Mouse (Mus musculus) CD4-positive helper T cell, adult 2 months (primary cell): ENCODE data around the gene Abhd6.

ENCODE experiments used
- DNase-seq: peaks from one replicate; pipeline ENCODE4 v3.0.0-alpha.2; 2012; ENCODE audit warnings: low read depth, missing footprints, low spot score

Abhd6 gene

DNA sequence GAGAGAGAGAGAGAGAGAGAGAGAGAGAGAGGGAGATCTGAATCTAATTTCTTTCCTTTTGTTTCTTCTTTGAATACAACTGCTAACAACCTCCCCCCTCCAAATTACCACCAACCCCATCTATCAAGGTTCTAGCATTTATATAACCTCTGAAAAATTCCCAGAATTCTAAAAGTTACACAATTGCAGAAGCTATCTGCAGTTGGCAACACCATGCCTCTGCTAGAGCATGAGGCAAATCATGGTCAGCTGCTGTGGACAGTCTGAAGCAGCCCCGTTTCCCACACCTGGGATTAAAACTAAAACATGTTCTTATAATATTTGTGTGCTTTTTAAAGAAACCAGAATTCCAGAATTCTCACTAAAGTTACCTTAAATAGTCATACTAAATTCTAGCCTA, 27.1 kb downstream of the Abhd6 start:
- DNase-seq: no peak

DNA sequence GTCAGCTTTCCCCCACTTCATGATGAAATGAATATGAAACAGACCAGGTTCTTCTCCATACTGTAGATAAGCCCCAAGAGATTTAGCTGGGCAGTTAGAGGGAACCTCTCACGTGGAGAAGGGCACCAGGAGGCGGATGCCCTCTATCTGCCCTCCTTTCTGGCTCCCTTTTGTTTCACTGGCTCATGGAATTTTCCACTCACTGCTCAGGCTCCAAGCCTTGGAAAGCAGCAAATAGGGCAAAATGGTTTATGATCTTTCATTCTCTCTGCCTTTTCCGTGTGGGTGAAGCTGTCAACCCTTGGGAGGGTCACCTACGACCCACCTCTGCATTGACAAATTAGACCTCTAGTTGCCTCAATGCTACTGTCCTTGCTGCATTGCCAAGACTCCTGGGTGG, 27.8 kb downstream of the Abhd6 start:
- no peak for DNase-seq

- DNase-seq: no peak
Observed at GRCm38 (mm10) chr14:8032087-8032944, 29.6 kb downstream of the Abhd6 start.

DNA sequence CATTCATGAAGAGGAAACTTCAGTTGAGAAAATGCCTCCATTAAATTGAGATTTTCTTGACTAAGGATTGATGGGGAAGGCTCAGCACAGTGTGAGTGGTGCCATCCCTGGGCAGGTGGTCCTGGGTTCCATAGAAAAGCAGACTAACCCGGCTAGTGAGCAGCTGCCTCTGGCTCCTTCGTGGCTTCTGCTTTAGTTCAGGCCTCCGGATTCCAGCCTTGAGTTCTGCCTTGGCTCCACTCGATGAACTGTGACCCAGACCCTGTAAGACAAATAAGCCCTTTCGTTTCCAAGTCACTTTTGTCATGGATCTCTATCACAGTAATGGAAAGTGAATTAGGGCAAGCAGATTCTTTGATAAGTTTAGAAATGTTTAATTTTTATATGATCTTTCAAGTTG, 31.9 kb downstream of the Abhd6 start:
- no peak for DNase-seq

- DNase-seq: no peak
Observed at GRCm38 (mm10) chr14:8035951-8036350, 33.2 kb downstream of the Abhd6 start.

DNA sequence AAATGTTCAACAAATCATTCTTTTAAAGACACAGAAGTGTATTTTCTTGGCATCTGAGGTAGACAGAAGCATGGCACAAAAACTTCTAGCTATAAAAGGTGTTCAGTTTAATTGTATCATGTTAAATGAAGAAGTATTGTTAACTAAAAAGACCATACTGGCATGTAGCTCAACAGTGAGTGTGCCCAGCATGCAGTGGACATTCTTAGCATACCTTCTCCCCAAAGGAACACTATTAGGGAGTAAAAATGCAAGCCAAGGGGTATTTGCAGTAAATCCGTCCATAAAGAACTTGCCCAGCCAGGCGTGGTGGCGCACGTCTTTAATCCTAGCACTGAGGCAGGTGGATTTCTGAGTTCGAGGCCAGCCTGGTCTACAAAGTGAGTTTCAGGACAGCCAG, 33.7 kb downstream of the Abhd6 start:
- no peak for DNase-seq

GRCm38 (mm10) chr14:8038150-8038549, 35.4 kb downstream of the Abhd6 start:
- no peak for DNase-seq

- DNase-seq: no peak
Observed at GRCm38 (mm10) chr14:8038791-8039448, 36.2 kb downstream of the Abhd6 start.

DNA sequence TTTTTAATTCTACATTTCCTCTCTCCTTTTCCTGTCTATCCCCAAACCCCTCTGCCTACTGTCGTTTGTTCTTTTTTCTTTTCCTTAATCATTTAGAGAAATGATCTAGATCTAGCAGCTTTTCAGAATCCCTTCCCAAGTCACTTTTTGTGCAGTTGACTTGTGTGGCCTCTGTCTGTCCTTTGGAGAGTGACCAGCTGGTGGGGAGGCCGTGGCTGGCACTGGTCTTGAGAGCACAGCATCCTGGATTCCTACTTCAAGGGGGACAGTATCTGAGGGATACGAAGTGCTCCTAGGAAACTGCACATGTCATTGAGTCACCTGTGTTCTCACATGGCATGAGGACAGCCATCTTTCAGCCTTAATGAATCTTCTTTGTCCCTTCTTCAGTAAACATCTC, 37.5 kb downstream of the Abhd6 start:
- DNase-seq: no peak

- no peak for DNase-seq
Observed at GRCm38 (mm10) chr14:8040911-8041678, 38.4 kb downstream of the Abhd6 start.

GRCm38 (mm10) chr14:8042120-8042519, 39.4 kb downstream of the Abhd6 start:
- DNase-seq: no peak

DNA sequence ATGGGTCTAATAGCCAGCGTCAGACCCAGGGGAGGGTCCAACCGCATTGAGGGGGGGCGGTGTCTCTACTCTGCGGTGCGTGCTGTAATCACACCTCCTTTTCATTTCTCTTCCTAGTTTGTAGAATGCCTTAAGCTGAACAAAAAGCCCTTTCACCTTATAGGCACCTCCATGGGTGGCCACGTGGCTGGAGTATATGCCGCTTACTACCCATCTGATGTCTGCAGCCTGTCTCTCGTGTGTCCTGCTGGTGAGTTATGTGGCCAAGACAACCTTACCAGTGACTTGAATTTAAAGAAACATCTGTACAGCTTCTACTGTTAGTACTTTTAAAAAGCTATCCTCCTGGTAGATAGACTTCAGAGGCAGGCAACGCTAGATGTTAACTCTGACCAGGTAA, 39.9 kb downstream of the Abhd6 start:
- DNase-seq: no peak

DNA sequence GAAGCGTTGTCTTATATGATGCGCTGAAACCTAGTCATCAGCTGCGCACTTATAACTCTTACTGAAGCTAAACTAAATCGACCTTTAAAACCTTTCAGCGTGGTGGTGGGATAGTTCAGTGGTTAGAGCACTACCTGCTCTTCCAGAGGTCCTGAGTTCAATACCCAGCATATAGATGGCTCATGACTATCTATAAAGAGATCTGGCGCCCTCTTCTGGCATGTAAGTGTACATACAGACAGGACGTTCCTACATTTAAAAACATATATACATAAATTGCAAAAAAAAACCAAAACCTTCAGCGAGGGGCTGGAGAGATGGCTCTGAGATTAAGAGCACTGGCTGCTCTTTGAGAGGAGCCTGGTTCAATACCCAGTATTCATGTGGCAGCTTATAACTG, 41.6 kb downstream of the Abhd6 start:
- DNase-seq: peak; percentile 60

GRCm38 (mm10) chr14:8044786-8045185, 42.1 kb downstream of the Abhd6 start:
- DNase-seq: peak; percentile 18

GRCm38 (mm10) chr14:8045187-8045846, 42.6 kb downstream of the Abhd6 start:
- DNase-seq: no peak

- DNase-seq: no peak
Observed at GRCm38 (mm10) chr14:8046839-8047238, 44.1 kb downstream of the Abhd6 start.

DNA sequence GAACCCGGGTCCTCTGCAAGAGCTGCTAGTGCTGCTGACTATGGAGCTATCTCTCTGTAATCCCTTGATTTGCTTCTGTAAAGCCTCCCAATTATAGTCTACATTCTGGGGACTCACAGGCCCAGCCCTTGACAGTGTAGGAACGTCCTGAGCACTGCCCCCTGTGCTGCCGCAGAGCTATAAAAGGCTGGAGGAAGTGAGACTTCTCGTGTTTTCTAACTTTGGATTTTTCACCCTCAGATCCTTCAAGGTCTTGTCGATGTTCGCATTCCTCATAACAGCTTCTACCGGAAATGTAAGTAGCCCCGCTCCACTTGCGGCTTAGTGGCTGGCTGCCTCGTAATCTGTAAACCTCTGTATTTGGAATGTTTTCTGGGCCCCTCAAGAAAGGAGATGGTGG, 46.6 kb downstream of the Abhd6 start:
- DNase-seq: no peak

DNA sequence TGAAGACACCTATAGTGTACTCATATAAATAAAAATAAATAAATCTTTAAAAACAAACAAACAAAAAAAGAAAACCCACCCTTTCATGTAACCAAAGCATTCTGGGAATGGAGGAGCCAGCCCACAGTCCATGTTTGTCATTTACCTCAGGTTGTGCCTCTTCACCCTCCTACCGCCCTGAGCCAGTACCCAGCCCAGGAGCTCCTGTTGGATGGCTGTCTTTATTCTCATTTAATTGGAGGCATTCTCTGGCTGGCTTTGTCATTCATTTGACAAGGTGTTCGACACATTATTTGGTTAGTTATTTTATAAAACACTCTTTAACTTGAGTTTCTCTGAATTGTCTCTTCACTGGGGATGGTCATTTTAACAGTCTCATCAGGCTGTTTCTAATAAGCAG, 49.2 kb downstream of the Abhd6 start:
- DNase-seq: no peak

GRCm38 (mm10) chr14:8052661-8053060, 50.0 kb downstream of the Abhd6 start:
- DNase-seq: no peak

GRCm38 (mm10) chr14:8054310-8055102, 51.8 kb downstream of the Abhd6 start:
- DNase-seq: no peak

- no peak for DNase-seq
Observed at GRCm38 (mm10) chr14:8056076-8056475, 53.4 kb downstream of the Abhd6 start.
